Mouse (Mus musculus) gastrocnemius, postnatal 4 days (tissue): Measurements from ENCODE around the gene Actr3. TPM values are rescaled to one million over a fixed set of nuclear protein-coding genes. Genes with fewer than 3 reads are reported as not detected.
A peak's percentile ranks its signal among the peaks of the same experiment; 100 is the strongest.

Experiments used
- DNase-seq, 2 experiments: peaks; one replicate each; pipeline ENCODE4 v3.0.0; 2021 to 2022; ENCODE audit warnings: low spot score in 2 of 2, mixed read lengths in 2 of 2
- long read RNA-seq, 2 experiments: library from polyadenylated mRNA; stranded (forward); transcript quantifications; one replicate each; pipeline ENCODE4 v2.0.0; 2021
- total RNA-seq, 2 experiments: library from RNA; stranded (reverse); gene quantifications; 2 replicates each; pipeline ENCODE4 v1.2.3; 2021

Gene Actr3
- total RNA-seq: 100 to 1,000 TPM; 126 TPM
- long read RNA-seq, experiment 1, transcript Actr3-202 (12 exons, 2,565 nt): major isoform, 146 of 164 reads
- long read RNA-seq, experiment 1, partial matches to known transcripts: 4 of 164 reads
- long read RNA-seq, experiment 1, other reads (novel, unspliced or antisense): 10 of 164 reads
- long read RNA-seq, experiment 2, transcript Actr3-201 (13 exons, 2,554 nt): minor isoform, 11 of 161 reads
- long read RNA-seq, experiment 2, transcript Actr3-202 (12 exons, 2,565 nt): major isoform, 135 of 161 reads
- long read RNA-seq, experiment 2, partial matches to known transcripts: 4 of 161 reads
- long read RNA-seq, experiment 2, other reads (novel, unspliced or antisense): 11 of 161 reads

DNA sequence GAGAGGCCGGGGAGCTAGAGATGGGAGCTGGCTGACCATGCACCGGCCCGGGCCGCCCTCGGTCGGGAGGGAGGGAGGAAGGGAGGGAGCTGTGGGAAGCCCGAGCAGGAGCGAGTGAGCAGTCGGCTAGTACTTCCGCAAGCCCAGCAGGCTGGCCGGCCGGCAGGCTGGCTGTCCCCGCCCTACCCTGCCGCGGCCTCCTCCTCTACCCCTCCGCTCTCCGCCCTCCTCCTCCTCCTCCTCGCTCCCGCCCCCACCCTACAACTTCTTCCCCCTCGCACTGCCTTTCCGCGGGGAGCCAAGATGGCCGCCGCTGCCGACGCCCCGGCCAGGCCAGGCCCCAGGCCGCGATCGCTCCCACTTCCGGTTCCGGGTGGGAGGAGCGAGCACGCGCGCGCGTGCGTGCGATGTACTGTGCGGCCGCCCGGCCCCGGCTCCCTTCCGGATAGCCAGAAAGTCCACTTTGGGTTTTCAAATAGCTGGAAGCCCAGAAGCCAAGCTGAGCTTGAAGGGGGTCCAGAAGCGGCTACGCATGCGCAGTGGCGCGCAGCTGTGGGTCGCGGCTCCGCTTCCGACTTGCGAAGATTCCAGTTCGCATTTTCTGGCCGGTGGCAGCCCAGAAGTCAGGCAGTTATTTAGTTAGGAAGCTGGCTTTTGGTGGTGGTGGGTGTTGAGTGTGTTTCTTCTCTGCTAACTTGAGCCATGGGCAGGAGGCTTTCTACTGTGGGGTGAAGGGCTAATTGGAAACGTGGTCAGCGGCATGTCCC, at the start of gene Actr3:
Gene Actr3 (minus strand): TSS at position 359 of the 767 bp plus-strand sequence.
- DNase-seq: peak; percentile 99

DNA sequence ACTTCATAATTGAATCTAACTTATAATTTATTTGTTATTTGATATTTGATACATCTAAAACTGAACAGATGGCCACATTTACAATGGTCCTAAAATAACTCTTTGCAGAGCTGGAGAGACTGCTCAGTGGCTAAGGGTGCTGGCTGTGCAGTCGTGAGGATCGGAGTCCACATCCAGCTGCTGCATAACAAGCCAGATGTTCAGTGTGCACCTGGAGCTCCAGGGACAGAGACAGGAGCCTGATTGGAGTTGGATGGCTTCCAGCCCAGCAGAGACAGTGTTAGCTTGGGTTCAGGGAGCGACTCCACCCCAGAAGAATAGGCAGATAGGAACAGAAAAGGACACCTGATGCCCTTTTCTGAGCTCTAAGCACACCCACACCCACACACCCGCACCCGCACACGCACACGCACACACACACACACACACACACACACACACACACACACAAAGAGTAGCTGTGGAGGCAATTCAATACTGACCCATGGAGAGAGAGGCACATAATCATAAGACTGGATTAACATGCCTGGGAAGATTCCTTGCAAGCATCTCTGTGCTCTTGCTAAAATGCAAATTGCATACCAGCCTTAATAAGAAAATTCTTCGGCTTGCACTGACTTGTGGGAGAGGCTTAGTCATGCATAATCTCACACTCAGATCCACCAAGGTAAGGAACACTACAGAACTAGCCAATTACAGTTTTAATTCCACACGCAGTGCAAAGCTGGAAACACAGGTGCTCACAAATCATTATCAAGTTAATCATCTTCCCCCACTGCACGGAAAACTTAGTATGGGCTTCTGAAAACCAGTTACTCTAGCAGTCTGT, 47.1 kb upstream of the Actr3 start:
- DNase-seq: peak in 1 of 2 experiments; percentile 15

DNA sequence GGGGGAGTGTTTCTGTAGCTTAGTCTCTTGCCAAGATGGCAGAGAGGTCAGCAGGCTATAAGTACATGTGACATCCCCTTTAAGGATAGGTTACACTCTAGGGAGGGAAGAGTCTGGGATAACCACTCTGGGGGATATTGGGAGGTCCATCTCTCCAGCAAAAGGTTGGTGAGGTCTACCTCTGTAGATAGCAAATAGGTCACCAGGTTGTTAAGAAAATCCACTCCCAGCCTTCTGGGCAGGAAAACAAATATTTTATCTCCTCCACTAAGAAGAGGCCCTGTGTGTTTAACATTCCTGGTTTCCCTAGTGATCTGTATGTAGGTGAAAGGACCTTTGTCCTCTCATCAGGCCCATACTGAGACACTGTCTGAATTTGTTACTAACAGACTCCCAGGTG, 46.3 kb upstream of the Actr3 start:
- DNase-seq: no peak

DNA sequence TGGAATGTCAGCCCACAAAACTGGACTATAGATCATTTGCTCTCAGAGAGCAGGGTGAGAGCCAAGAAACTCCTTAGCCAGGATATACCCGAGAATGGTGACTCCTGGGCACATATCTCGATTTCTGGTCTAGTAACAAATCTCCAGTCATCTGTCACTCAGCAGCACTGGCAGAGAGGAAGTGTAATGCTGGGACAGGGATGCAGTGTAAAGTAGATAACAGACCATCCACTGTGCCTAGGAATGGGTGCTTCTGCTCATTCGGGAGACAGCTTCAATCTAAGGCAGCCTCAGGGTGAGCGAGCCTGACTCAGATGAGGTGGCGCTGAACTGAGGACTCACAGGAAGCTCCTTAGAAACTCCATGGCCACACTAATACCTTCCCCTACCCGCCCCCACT, 43.1 kb upstream of the Actr3 start:
- DNase-seq: no peak

DNA sequence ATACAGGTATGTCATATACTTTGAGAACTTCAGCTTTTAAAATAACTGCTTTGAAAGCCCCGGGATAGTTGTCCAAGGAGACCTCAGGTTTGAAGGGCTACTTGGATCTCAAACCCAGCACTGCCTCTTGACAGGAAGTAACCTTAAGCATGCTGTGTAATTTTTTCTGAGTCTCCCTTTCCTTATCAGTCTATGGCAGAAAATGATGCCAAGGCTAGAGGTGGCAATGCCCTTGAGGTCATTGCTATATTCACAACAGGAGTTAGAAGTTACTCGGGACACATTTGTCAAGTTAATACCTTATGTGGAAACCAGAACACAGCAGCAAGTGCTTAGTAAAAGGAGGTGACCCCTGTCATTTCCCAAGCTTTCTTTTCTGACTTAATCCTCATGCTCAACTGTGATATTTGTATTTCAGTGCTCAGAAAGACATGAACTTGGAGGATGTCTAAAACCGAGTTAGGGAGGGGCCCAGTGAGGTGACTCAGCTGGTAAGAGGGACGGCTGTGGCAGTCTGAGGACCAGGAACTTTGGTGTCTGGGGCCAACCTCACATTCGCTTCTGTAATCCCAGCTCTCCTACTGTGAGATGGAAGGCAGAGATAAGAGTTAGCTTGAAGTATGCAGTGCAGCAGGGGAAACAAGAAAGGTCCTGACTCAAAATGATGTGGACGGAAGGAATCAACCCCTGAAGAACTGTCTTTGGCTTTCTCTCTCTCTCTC, 40.6 kb upstream of the Actr3 start:
- DNase-seq: no peak

DNA sequence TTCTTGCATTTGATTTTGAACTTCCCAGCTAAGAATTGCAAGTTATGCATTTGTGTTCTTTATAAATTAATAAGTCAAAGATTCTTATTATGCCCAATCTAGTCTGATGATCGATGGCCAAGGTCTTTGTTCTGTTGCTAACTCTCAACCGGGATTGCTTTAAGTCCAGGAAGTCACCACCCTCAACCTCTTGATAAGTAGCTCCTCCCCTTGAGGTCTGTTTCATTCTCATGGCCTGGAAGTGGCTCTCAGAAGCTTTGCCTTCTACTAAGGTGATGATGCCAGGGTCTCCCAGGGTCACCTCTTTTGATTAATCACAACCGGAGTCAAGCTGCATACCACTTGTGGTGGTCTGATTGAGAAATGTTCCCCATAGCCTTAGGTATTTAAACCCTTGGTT, 38.3 kb upstream of the Actr3 start:
- DNase-seq: no peak

DNA sequence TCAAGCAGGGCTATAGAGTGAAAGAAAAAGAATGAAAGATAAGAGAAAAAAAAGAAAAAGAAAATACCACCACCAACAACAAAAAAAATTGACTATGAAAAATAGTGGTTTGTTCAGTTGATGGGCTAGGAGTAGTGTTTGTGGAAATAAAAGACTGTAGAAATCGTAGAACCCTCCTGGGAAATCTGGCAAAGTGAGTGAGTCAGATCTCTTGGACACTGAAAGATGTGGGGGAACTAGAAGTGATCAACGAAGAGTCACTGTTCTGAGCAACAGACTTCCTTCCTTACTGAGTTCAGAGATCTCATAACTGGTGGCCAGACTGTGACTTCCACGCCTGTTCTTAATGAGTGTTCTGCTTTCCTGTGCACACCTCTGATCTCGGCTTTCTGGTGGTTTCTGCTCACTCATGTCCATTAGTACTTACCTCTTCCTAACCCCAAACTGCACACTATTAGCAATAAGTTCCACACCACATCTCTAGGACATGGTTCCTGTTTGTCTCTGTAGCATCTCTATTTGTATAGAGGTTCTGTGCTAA, 37.7 kb upstream of the Actr3 start:
- DNase-seq: no peak

DNA sequence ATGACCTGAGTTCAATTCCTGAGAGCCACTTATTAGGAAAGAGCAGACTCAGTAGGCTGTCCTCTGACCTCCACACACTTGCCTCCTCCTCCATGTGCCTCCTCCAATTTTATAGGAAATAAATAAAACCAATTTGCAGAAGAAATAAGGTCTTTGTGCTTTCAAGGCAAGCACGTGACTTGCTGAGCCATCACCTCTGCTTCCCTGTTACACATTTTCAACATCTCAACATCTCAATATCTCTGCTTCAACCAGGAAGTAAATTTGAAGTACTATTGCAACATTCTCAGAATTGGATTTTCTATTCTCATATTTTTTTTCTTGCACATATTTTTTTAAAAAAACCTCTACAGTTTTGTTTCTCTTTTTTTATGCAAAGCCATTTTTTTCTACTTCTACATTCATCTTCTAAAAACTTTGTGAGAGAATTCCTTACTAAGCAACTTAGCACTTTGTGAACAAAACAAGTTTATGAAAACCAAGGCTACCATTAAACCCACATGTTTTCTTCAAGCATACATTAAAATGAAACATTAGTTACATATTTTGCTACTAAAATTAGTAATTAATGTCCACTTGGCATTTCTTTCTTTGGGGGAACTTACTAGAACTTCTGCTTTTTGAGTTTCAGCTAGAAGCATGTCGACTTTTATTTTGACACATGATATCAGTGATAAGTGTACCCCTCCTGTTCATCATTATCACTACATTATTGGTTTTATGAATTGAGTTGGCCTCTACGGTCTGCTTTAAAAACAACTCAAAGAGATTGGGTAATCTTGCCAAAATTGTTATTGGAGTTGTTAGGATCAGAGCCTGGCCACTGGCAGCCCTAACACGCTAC, 35.5 kb upstream of the Actr3 start:
- no peak for DNase-seq

DNA sequence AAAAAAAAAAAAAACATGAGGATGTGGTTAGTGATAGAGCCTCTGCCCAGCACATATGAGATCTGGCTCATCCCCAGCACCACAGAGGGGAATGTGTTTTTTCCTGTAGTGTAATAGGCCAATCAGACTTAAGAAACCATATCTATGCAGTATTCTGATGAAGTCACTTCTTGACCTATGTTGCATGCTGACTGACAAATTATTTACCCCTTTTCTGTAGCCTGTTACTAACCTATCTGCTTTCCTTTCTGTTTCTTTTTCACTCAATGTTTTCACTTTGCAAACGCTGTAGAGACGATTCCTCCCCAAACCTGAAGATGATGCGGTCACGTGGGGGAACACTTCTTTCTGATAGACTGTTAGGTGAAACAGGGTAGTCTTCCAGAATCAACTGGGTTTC, 32.4 kb upstream of the Actr3 start:
- no peak for DNase-seq

DNA sequence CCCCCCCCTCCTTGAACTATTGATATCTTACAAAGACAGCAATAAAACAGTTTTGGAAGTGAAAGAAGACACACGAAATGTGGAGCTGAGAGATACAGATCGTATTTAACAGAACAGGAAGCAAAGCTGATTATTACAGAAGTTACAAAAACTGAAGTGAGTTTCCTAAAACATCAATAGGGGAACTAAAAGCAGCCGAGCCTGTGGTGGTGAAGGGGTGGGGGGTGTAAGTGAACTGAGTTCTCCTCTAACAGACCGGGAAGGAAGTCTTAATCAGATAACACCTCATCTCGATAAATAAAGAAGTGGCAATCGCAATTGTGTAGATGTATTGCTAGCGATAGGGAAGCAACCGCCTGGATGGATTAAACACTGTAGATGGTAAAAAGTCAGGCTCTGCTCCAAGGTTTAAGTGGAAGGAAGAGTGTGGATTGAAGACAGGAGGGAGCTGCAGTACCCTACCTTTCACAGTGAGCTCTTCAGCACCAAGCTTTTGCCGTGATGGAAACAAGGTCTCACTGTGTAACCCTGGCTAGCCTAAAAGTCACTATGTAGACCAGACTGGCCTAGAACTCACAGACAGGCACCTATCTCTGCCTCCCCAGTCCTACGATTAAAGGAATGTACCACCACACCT, 31.2 kb upstream of the Actr3 start:
- DNase-seq: no peak

DNA sequence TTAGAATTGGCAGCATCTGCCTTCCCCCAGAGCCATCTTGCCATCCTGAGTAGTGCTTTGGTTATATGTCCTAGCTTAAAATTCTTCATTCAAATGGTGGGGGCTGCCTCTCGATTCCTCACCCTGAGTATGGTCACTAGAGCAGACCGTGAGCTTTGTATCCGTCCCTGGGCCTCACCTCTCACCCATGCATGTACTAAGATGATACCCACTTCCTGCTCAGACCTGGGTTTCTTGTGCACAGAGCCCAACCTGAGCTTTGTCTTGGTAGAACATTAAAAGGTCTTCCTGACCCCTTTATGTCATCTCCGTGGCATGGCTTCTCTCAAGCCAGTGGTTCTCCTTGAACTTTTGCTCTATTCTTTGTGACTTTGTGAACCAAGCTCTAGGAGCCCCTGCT, 28.5 kb upstream of the Actr3 start:
- DNase-seq: no peak

DNA sequence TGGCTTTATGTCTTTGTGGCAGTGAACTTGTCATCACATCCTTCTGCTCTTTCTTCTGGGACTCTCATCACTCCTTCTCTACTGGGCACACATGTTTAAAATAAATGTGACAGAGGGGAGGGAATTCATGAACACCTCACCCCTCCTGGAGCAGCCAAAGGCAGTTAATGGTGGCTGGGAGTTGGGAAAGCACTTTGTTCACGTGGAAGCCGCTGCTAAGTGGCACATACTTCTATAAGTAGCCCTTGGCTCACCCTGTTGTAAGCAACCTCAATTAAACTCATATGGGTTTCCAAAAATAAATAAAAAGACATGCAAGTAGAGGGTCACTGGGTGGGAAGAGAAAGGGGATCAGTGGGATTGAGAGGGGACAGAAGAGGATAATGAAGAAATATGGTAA, 27.8 kb upstream of the Actr3 start:
- DNase-seq: no peak

DNA sequence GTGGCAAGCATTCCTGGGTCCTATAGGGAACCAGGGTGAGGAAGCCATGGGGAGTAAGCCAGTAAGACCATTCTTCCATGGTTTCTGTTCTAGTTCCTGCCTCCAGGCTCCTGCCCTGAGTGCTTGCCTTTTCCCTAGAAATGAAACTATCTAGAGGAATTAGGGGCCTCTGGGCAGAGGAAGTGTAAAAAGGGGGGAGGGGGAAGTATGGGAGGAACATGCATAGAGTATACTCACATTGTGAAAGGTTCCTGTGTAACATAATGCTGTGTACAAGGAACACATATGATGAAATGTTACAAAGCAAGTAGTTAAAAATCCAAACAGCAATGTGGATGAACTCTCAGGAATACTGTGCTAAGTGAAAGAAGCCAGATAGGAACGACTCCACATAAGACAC, 27.4 kb upstream of the Actr3 start:
- no peak for DNase-seq

DNA sequence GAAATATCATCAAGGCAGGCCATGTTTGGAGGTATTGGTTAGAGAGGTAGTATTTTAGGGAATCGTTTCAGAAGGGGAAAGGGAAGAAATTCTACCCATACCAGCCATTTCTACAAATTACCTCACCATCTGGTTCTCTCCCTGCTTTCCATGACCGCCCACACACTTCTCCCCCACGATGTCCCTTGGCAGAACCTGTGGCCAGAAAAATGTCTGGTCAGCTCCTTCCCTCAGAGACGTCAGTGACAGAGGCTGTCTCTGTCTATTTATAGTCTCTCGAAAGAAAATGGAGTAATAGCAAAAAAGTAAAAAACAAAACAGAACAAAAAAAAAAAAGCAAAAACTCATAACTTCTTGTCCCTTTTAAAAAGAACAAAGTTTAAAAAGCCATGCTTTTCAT, 23.0 kb upstream of the Actr3 start:
- no peak for DNase-seq

DNA sequence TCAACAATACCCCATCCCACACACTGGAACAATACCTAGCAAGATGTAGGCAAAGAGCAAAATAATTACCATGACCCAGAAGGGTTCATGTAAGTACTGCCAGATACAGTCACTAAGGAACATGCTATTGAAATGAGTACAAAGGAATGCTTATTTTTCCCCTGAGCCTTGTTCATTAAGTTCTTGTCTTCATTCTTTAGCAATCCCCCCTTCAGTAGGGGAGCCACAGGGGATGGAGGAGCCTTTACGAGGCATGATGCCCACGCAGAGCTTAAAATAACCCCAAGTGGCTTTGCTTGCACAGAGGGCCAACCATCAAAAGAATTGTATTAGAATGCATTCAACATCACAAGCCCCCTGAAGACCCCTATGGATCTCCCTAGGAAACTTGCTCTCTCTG, 19.6 kb upstream of the Actr3 start:
- no peak for DNase-seq

DNA sequence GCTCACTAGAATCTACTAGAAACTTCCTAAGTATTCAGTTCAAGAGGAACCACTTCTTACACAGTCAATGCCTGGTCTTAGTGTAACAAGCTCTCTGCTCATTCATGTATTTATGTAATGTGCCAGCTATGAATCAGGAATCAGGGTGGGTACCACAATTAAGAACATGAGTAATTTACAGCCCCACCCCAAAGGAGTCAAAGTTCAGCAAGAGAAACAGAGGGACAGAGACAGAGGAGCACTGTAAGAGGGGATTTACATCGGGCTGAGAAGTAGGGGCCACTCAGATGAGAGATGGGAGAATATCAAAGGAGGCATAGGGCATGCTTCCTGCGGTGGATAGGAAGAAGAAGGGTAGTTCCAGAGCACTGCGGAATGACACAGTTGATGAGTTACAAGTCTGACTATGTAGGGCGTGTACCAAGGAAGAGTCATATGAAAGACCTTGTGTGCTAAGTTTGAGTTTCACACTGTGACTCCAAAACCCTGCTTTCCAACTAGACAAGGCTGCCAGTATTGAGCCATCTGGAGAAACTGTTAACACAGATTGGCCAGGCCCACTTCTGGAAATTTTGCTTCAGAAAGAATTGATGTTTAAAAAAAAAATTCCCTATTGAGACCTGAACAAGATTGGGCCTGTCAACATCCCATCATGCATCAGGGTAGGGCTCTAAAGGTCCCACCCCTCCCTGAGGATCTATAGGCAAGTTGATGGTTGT, 14.9 kb upstream of the Actr3 start:
- DNase-seq: no peak

DNA sequence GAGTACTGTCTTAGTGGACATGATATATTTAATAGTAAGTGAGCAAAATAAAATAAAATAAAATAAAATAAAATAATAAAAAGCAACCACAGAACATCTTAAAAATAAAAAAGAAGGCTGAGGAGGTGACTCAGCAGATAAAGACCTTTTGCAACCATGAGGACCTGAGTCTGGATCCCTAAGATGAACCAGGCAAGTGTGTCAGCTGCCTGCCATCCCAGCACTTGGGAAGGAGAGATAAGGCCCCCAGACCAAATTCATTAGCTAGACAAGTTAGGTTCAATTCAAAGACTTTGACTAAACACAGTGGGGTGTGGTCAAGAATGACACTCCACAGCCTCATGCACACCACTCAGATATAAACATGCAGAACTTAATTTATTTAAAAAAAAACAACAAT, 12.4 kb upstream of the Actr3 start:
- no peak for DNase-seq

DNA sequence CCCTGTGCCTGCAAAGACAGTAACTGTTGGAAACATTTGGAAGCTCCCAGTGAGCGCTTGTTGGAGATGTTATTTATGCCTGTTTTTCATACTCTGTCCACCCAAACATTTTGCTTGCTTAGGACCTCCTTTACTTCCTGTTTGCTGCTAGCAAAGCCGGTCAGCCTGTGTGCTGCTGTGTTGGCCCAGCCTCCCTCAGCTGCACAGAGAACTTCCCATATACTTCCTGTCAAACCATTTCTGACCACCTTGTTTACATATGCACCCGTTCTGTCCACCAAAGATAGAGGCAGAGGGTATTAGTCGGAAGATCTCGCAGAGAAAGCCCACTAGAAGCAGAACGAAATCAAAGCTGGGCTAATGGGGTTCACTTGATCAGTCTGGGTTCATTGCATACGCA, 6.2 kb upstream of the Actr3 start:
- no peak for DNase-seq

DNA sequence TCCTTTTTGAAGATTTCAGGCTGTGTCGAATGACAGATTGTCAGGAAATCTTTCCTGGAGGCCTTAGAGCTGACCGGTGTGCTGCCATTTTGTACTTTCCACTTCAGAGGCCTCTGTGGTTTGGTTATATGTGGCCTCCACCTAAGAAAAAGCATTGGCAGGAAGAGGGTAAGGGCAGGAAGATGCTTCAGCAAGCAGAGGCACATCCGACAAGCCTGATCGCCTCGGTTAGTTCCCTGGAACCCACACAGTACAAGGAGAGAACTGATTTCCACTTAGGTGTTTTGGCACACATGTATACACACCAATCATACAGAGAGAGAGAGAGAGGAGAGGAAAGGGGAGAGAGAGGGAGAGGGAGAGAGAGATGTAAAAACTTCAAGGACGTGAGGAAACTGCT, 5.7 kb upstream of the Actr3 start:
- no peak for DNase-seq
